Mouse (Mus musculus) liver, embryonic 11.5 days (tissue): ENCODE measurements around the gene Tex11. TPM values are rescaled to one million over a fixed set of nuclear protein-coding genes. Genes with fewer than 3 reads are reported as not detected.

Experiments used
- ATAC-seq: fragments of 200-750 bp; cut with Nextera tagmentation; replicated peaks from 2 replicates; pipeline ENCODE4 v1.8.0; 2017; ENCODE audit warnings: moderate number of reproducible peaks, mild to moderate bottlenecking, moderate TSS enrichment, moderate library complexity; ENCODE audit not compliant: low FRiP score
- DNase-seq: peaks from one replicate; pipeline ENCODE4 v3.0.0-alpha.2; 2017; ENCODE audit warnings: low spot score
- H3K27ac ChIP-seq: fragments of 300-500 bp; sonication (generic); 2 replicates; pipeline ENCODE4 v1.5.1; 2014; ENCODE audit warnings: mild to moderate bottlenecking, low read depth, low read length, control low read depth
- H3K27me3 ChIP-seq: fragments of 300-500 bp; sonication (generic); replicated peaks from 2 replicates; pipeline ENCODE4 v1.6.1; 2014; ENCODE audit warnings: low read length, mixed read lengths; ENCODE audit not compliant: control insufficient read depth, insufficient read depth
- H3K36me3 ChIP-seq: fragments of 300-500 bp; sonication (generic); 2 replicates; pipeline ENCODE4 v1.6.1; 2014; ENCODE audit warnings: mild to moderate bottlenecking, low read length, moderate library complexity, mixed read lengths; ENCODE audit not compliant: control insufficient read depth, insufficient read depth
- H3K4me1 ChIP-seq: fragments of 300-500 bp; sonication (generic); replicated peaks from 2 replicates; pipeline ENCODE4 v1.6.1; 2014; ENCODE audit warnings: low read length, mixed read lengths; ENCODE audit not compliant: control insufficient read depth, insufficient read depth
- H3K4me2 ChIP-seq: fragments of 300-500 bp; sonication (generic); 2 replicates; pipeline ENCODE4 v1.6.1; 2014; ENCODE audit warnings: mild to moderate bottlenecking, control low read depth, moderate library complexity
- H3K4me3 ChIP-seq: fragments of 300-500 bp; sonication (generic); 2 replicates; pipeline ENCODE4 v1.5.1; 2014; ENCODE audit warnings: low read depth, low read length, control low read depth
- H3K9ac ChIP-seq: fragments of 300-500 bp; sonication (generic); 2 replicates; pipeline ENCODE4 v1.6.1; 2014; ENCODE audit warnings: low read depth, low read length, control low read depth
- H3K9me3 ChIP-seq: fragments of 300-500 bp; sonication (generic); 2 replicates; pipeline ENCODE4 v1.6.1; 2016; ENCODE audit warnings: low read length, inconsistent platforms, mixed read lengths; ENCODE audit not compliant: control insufficient read depth
- WGBS: fragments of 180-500 bp; shearing (Covaris S2); extraction: QIAGEN DNeasy Blood & Tissue Kit; methylation state at CpG from one replicate; pipeline ENCODE4 v1.1.7; 2014; 5-methylcytosine and 5-hydroxymethylcytosine counted together
- polyA plus RNA-seq: library from polyadenylated mRNA; unstranded; fragments of >200 nt; fragmentation: Nextera tagmentation; extraction: Ambion mirVana; gene quantifications from 2 replicates; pipeline ENCODE4 v1.2.1, GENCODE M21; 2014

Gene Tex11
- polyA plus RNA-seq, 1 experiment from 2014 or later: not detected

DNA sequence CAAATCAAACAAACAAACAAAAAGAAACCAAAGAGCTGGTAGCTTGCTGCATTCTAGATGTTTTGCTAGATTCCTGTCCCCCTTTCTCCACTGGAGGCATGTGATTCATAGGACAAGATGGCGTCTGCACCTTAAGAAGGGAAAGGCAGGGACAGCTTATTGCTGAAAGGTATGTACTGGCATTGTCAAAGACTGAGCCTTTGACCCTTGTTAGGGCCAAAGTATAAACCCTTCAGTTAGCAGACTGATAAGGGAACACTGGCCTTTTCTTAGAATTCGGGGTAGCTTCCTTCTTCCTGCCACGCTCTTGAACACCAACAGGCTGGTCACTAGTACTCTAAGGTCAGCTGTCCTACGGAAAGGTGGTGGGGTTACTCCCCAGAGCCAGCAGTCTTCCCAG, 262.1 kb downstream of the Tex11 start:
- Histone ChIP-seq H3K4me3 (no peak overlapping the region), H3K36me3 (no peaks in the 10 kb centered on the region), H3K27me3 (no peaks in the 10 kb centered on the region; the same call in 1 of the 2 replicates), H3K9ac (no peak overlapping the region), H3K9me3 (no peaks in the 10 kb centered on the region), H3K4me2 (no peak overlapping the region), H3K4me1 (no peaks in the 10 kb centered on the region), H3K27ac (no peak overlapping the region)
- WGBS: 63% methylated on average over 4 of the region's 4 CpGs
- DNase-seq (no peak), ATAC-seq (no peak)

DNA sequence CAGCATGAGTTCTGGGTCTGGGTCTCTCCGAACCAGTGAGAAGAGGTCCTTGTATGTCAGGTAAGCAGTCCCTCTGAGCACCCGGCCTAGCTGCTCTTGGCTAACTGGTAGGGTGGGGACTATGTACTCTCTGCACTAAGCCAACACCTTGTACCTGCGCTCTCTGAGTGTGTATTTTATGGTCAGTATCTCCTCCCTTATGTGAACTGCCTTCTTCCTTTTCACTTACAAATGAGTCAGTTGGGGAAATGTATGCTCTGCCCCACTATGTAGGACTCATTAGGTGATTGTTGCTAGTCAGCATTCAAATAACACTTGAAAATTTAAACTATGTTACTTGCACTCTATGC, 262.8 kb downstream of the Tex11 start:
- ATAC-seq (no peak), DNase-seq (no peak)
- Histone ChIP-seq H3K27ac (no peak overlapping the region), H3K4me2 (no peak overlapping the region), H3K4me1 (no peaks in the 10 kb centered on the region), H3K4me3 (no peak overlapping the region), H3K9ac (no peak overlapping the region), H3K9me3 (no peaks in the 10 kb centered on the region), H3K27me3 (no peaks in the 10 kb centered on the region; the same call in 1 of the 2 replicates), H3K36me3 (no peaks in the 10 kb centered on the region)
- 84% methylated on average over 3 of the region's 3 CpGs for WGBS

DNA sequence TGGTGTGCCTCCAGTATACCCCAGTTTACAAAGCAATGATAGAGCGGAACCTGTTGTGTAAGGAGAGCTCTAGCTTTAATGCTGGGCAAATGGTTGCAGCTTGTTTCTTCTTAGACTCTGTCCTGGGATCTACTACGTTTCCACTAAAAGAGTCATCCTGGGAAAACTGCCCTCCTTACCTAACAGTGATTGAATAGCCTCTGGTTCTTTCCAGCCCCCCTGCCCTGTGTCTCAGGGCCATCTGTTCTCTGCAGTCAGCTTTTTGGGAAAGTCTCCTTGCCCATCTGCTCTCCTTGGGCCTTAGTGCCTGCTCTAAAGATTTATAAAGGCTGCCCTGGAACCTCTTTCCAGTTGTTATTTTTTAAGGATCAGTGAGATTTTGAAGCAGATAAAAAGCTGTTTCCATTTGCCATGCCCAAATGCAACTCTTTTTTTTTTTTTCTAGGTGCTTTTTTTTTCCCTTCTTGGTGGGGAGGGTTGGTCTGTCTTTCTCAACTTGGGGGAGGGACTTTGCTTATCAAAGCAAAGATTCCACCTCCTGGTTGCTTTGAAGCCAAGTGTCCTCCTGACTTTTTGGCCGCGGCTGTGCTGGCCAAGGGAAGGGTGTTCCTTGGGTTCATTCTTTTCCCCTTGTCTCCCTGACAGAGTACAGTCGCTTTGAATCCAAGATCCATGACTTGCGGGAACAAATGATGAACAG, 263.3 kb downstream of the Tex11 start:
- DNase-seq (no peak), ATAC-seq (no peak)
- no peak overlapping the region for H3K9ac ChIP-seq
- H3K9me3 ChIP-seq: no peaks in the 10 kb centered on the region
- no peaks in the 10 kb centered on the region; the same call in 1 of the 2 replicates for H3K27me3 ChIP-seq
- H3K4me2 ChIP-seq: no peak overlapping the region
- no peaks in the 10 kb centered on the region for H3K4me1 ChIP-seq
- WGBS: 73% methylated on average over 6 of the region's 6 CpGs
- no peak overlapping the region for H3K4me3 ChIP-seq
- no peaks in the 10 kb centered on the region for H3K36me3 ChIP-seq
- H3K27ac ChIP-seq: no peak overlapping the region

DNA sequence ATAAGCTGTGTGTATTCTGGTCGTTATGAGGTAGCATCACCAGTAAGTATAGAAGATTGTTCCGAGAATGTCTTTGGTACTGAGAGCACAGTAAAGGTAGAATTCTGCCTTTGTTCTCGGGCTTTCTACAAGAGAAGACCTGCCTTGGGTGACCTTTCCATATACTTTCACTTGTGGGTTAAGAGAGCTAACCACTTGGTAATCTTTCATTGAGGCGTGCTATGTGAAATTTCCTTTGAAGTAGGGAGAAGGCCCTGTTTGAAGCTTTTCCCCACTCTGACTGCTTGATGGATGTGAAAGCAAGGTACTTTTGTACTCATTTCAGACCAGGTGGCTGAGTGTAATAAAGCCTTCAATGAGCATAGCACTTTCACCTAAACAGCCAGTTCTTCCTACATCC, 270.1 kb downstream of the Tex11 start:
- no peak overlapping the region for H3K27ac ChIP-seq
- no peaks in the 10 kb centered on the region for H3K9me3 ChIP-seq
- no peaks in the 10 kb centered on the region; the same call in 1 of the 2 replicates for H3K27me3 ChIP-seq
- 81% methylated on average over 4 of the region's 4 CpGs for WGBS
- no peaks in the 10 kb centered on the region for H3K4me1 ChIP-seq
- no peaks in the 10 kb centered on the region for H3K36me3 ChIP-seq
- H3K4me2 ChIP-seq: no peak overlapping the region
- no peak overlapping the region for H3K4me3 ChIP-seq
- DNase-seq (no peak), ATAC-seq (no peak)
- no peak overlapping the region for H3K9ac ChIP-seq

Other genes starting within 250 kb of the Tex11 start
- 2.9 and 4.0 TPM in 2 replicates for gene Slc7a3, start 26.4 kb upstream of the Tex11 start, polyA plus RNA-seq
- 31.7 and 33.1 TPM in 2 replicates for gene Snx12, start 162.9 kb upstream of the Tex11 start, polyA plus RNA-seq
- 2.0 and 2.5 TPM in 2 replicates for gene Foxo4, start 194.9 kb upstream of the Tex11 start, polyA plus RNA-seq
- gene Gm614, start 204.3 kb upstream of the Tex11 start, polyA plus RNA-seq: not detected in 2 replicates
- 16.9 and 19.8 TPM in 2 replicates for gene Il2rg, start 208.6 kb upstream of the Tex11 start, polyA plus RNA-seq
- gene Gm20489, start 209.4 kb upstream of the Tex11 start, polyA plus RNA-seq: not detected in 2 replicates
- gene Med12, start 214.4 kb upstream of the Tex11 start, polyA plus RNA-seq: 36.5 and 41.1 TPM in 2 replicates
- 0.51 and 0.59 TPM in 2 replicates for gene Nlgn3, start 239.5 kb upstream of the Tex11 start, polyA plus RNA-seq